16 mouse cellular contexts compared by ENCODE assay signal in genomic region chr4:140771091-140771490, GRCm38 (mm10). TPM values are rescaled to one million over a fixed set of nuclear protein-coding genes. Genes with fewer than 3 reads are reported as not detected.
DNase-seq lines count a peak whose midpoint lies in the region; ATAC-seq and TF ChIP-seq lines count a peak whose summit lies in the region.
"Had no signal": no experiment of that assay in that cellular context is flagged by ENCODE, and none has a peak within 500 bp of the region (broad histone marks: within the 10 kb centered on the region; RNA-seq: fewer than 3 reads in every experiment).

No protein-coding gene starts in this region.

- no peak for TF ChIP-seq CTCF in Patski (IDR thresholded peaks at IDR 0.05)

- no peaks in the 10 kb centered on the region for H3K27me3 ChIP-seq in Patski
- no peaks in the 10 kb centered on the region for H3K27me3 ChIP-seq in splenic B cell, adult 2 months (ENCODE audit: control insufficient read depth, insufficient read depth, low read length, poor library complexity, severe bottlenecking)
- H3K27me3 ChIP-seq: embryonic facial prominence, embryonic 13.5 days; forebrain, embryonic 15.5 days had no signal

- in situ Hi-C loops in Patski (cut with MboI; ENCODE audit: low pct_unique_long_range_greater_than_20kb) = no loop called here

- ATAC-seq in Patski = peak; percentile 65
- ATAC-seq: forebrain, embryonic 15.5 days had no signal

- no peaks in the 10 kb centered on the region for H3K36me3 ChIP-seq in splenic B cell, adult 2 months (ENCODE audit: control insufficient read depth, insufficient read depth, low read length, poor library complexity, severe bottlenecking)
- H3K36me3 ChIP-seq: embryonic facial prominence, embryonic 13.5 days; forebrain, embryonic 15.5 days had no signal

- CTCF ChIA-PET in Patski (lab: Charles Lee) = interaction anchor here (1.3 kb wide), 1 partner anchor 17 kb away, joined by 3 read pairs; no protein-coding TSS in a partner anchor

- POLR2A ChIA-PET in Patski (lab: Charles Lee) = no interaction called here

- DNase-seq in kidney, postnatal 14 days = peak; percentile 27
- no peak for DNase-seq in kidney, adult 8-10 months
- DNase-seq in Patski (ENCODE audit: low read depth, low spot score) = no peak
- DNase-seq in lung, postnatal 10 days = peak; percentile 56
- peak; percentile 42 for DNase-seq in splenic B cell, adult 2 months (ENCODE audit: low read depth, low spot score)
- no peak for DNase-seq in ovary, postnatal 36 days (ENCODE audit: low spot score)
- no peak for DNase-seq in thymus, adult 18-20 months
- no peak for DNase-seq in adrenal gland, adult 8-10 months
- DNase-seq: cerebellum, adult 2 months had no signal

RNA-seq across cellular contexts. Expression of gene Padi4, which starts 2.9 kb away (rescaled TPM):
- 0.04 TPM for polyA plus RNA-seq in Patski (2021)
- total RNA-seq in adrenal gland, adult 8-10 months (2022) = 1 to 10 TPM in 1 of 4 experiments, under 1 TPM in 3; 0.27 to 1.1 (median 0.35) TPM
- total RNA-seq: layer of hippocampus, adult 2 months had no signal
- polyA plus RNA-seq: embryonic facial prominence, embryonic 13.5 days had no signal

RNA-seq across cellular contexts. Expression of gene Padi6, which starts 28.6 kb away (rescaled TPM):
- polyA plus RNA-seq in Patski (2021) = not detected
- not detected for total RNA-seq in adrenal gland, adult 8-10 months (2022)
- total RNA-seq: adrenal gland, adult 2 months; heart, adult 18-20 months; heart, postnatal 36 days; layer of hippocampus, adult 2 months had no signal
- polyA plus RNA-seq: adrenal gland, adult 2 months; cerebellum, adult 2 months; embryonic facial prominence, embryonic 13.5 days; limb, embryonic 14.5 days had no signal

RNA-seq across cellular contexts. Expression of gene Padi3, which starts 39.4 kb away (rescaled TPM):
- not detected for polyA plus RNA-seq in Patski (2021)
- not detected for total RNA-seq in adrenal gland, adult 8-10 months (2022)
- total RNA-seq: adrenal gland, adult 2 months; layer of hippocampus, adult 2 months had no signal
- polyA plus RNA-seq: adrenal gland, adult 2 months; cerebellum, adult 2 months; forebrain, embryonic 15.5 days had no signal

Comparison
In these comparisons a context has a peak if more than half of its experiments do, and no peak if none do; other contexts are left out.
1. DNase-seq: peak in kidney, postnatal 14 days (single experiment), lung, postnatal 10 days (single experiment) and splenic B cell, adult 2 months (single experiment); none in kidney, adult 8-10 months (0 of 2), Patski (single experiment), ovary, postnatal 36 days (single experiment), thymus, adult 18-20 months (0 of 2) and adrenal gland, adult 8-10 months (single experiment).